Mouse (Mus musculus): ENCODE measurements at regions not wholly inside any gene's neighbourhood (a gene's known extent, or its start where the extent isn't known, plus 50 kb on each side); places are given as distances from the start of the nearest gene placed in this dataset.

DNA sequence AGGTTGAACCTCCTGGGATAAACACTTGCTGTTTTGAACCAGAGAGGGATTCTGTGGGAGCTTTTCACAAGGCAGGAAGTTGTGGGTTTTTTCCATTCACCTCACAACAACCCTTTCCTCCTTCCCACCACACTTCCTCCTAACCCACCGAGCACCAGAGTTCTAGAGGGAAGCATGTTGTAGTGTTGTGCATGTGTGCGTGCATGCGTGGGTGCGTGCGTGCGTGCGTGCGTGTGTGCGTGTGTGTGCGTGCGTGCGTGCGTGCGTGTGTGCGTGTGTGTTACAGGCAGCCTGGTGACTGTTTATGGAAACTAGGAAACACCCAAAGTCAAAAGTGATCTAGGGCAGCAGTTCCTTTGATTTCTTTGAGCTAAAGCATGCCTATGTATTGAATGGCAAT is 186.5 kb upstream of the Klf7 start:
- no peak for TF ChIP-seq POLR2AphosphoS2 (IDR thresholded peaks at IDR 0.05; ENCODE audit: low read depth, low read length)
- TF ChIP-seq JUND (conservative IDR thresholded peaks at IDR 0.05; ENCODE audit: low read depth, low read length), result no peak
- no peak for TF ChIP-seq CTCF (conservative IDR thresholded peaks at IDR 0.05 in 1 of 2, IDR thresholded peaks at IDR 0.05 in 1 of 2; ENCODE audit: low read depth in 2 of 2, low read length in 2 of 2)
- no peak for TF ChIP-seq ZC3H11A (IDR thresholded peaks at IDR 0.05; ENCODE audit: low read depth, low read length)
- no peak for TF ChIP-seq MAZ (IDR thresholded peaks at IDR 0.05; ENCODE audit: low read depth, low read length)
- TF ChIP-seq MXI1 (IDR thresholded peaks at IDR 0.05; ENCODE audit: low read depth, low read length), result no peak
- TF ChIP-seq TCF12 (IDR thresholded peaks at IDR 0.05; ENCODE audit: low read depth, low read length), result no peak

Data from CH12.LX (cell line).